Mouse (Mus musculus) right cerebral cortex, adult 2 months (tissue): ENCODE data around the gene Ndufb8.

Source experiments
- DNase-seq, 2 experiments: peaks; one replicate each; pipeline ENCODE4 v3.0.0; 2021 to 2022; ENCODE audit warnings: low spot score in 2 of 2

Ndufb8 gene

GRCm38 (mm10) chr19:44535376-44535775 lies 19.9 kb downstream of the Ndufb8 start:
- no peak for DNase-seq

GRCm38 (mm10) chr19:44530018-44530417 lies 25.2 kb downstream of the Ndufb8 start:
- DNase-seq = no peak

GRCm38 (mm10) chr19:44525551-44526205 lies 29.6 kb downstream of the Ndufb8 start:
- no peak for DNase-seq

GRCm38 (mm10) chr19:44519152-44519551 lies 36.1 kb downstream of the Ndufb8 start:
- DNase-seq = no peak

- no peak for DNase-seq
Observed at GRCm38 (mm10) chr19:44517996-44518768, 37.1 kb downstream of the Ndufb8 start.

- no peak for DNase-seq
Observed at GRCm38 (mm10) chr19:44515769-44516168, 39.5 kb downstream of the Ndufb8 start.

GRCm38 (mm10) chr19:44514521-44515451 lies 40.5 kb downstream of the Ndufb8 start:
- no peak for DNase-seq

GRCm38 (mm10) chr19:44513921-44514482 lies 41.2 kb downstream of the Ndufb8 start:
- DNase-seq = no peak

- DNase-seq = no peak
Observed at GRCm38 (mm10) chr19:44513054-44513833, 42.0 kb downstream of the Ndufb8 start.

GRCm38 (mm10) chr19:44512601-44513000 lies 42.6 kb downstream of the Ndufb8 start:
- no peak for DNase-seq

GRCm38 (mm10) chr19:44511451-44512231 lies 43.6 kb downstream of the Ndufb8 start:
- DNase-seq = peak; percentile 5 to 17

GRCm38 (mm10) chr19:44510534-44511175 lies 44.6 kb downstream of the Ndufb8 start:
- no peak for DNase-seq

GRCm38 (mm10) chr19:44502741-44503140 lies 52.5 kb downstream of the Ndufb8 start:
- DNase-seq = no peak

- no peak for DNase-seq
Observed at GRCm38 (mm10) chr19:44501925-44502324, 53.3 kb downstream of the Ndufb8 start.

- no peak for DNase-seq
Observed at GRCm38 (mm10) chr19:44500240-44500639, 55.0 kb downstream of the Ndufb8 start.

GRCm38 (mm10) chr19:44498936-44499335 lies 56.3 kb downstream of the Ndufb8 start:
- no peak for DNase-seq
